Mouse (Mus musculus) kidney, postnatal 14 days (tissue): Measurements from ENCODE around the gene Zic4.

Experiments
- DNase-seq: peaks from one replicate; pipeline ENCODE4 v3.0.0; 2022; ENCODE audit warnings: mixed read lengths

Zic4 gene

GRCm38 (mm10) chr9:91364127-91364970, 2.1 kb downstream of the Zic4 start:
- DNase-seq, result no peak

- DNase-seq, result no peak
Measured at GRCm38 (mm10) chr9:91364971-91365501, 2.8 kb downstream of the Zic4 start.

GRCm38 (mm10) chr9:91365664-91366063, 3.5 kb downstream of the Zic4 start, which contains the start of gene Zic1:
TSS of gene Zic1 (minus strand) at chr9:91365810.
- DNase-seq, result no peak

- no peak for DNase-seq
Measured at GRCm38 (mm10) chr9:91366226-91366998, 4.2 kb downstream of the Zic4 start.

GRCm38 (mm10) chr9:91366999-91367811, 5.0 kb downstream of the Zic4 start:
- DNase-seq, result no peak

GRCm38 (mm10) chr9:91368150-91368549, 5.9 kb downstream of the Zic4 start:
- DNase-seq, result no peak

GRCm38 (mm10) chr9:91368946-91369292, 6.7 kb downstream of the Zic4 start:
- DNase-seq, result no peak

- DNase-seq, result no peak
Measured at GRCm38 (mm10) chr9:91369293-91369991, 7.2 kb downstream of the Zic4 start.

GRCm38 (mm10) chr9:91370191-91370708, 8.0 kb downstream of the Zic4 start:
- no peak for DNase-seq

- no peak for DNase-seq
Measured at GRCm38 (mm10) chr9:91371011-91371410, 8.8 kb downstream of the Zic4 start.

- no peak for DNase-seq
Measured at GRCm38 (mm10) chr9:91371608-91372007, 9.4 kb downstream of the Zic4 start.

GRCm38 (mm10) chr9:91373811-91374575, 11.8 kb downstream of the Zic4 start:
- DNase-seq, result no peak

- DNase-seq, result no peak
Measured at GRCm38 (mm10) chr9:91374665-91375064, 12.5 kb downstream of the Zic4 start.

GRCm38 (mm10) chr9:91377036-91377872, 15.0 kb downstream of the Zic4 start:
- no peak for DNase-seq

GRCm38 (mm10) chr9:91377873-91378150, 15.6 kb downstream of the Zic4 start:
- no peak for DNase-seq

- DNase-seq, result no peak
Measured at GRCm38 (mm10) chr9:91378411-91379299, 16.4 kb downstream of the Zic4 start.

GRCm38 (mm10) chr9:91379300-91379635, 17.1 kb downstream of the Zic4 start:
- DNase-seq, result no peak

- no peak for DNase-seq
Measured at GRCm38 (mm10) chr9:91379781-91380457, 17.7 kb downstream of the Zic4 start.

- no peak for DNase-seq
Measured at GRCm38 (mm10) chr9:91380458-91380914, 18.3 kb downstream of the Zic4 start.
